Mouse (Mus musculus) kidney, adult 11 months (tissue): ENCODE results near the gene Ptcd3.
"Not testable (repeated sequence)": the region's sequence is repeated elsewhere in the genome, so short reads cannot be mapped to it uniquely, and the experiment has no call there.

Source experiments
- DNase-seq: peaks from one replicate; pipeline ENCODE4 v3.0.0; 2022

The Ptcd3 gene

GRCm38 (mm10) chr6:71908481-71909381, at the start of gene Ptcd3, which contains the start of gene Polr1a:
Gene Ptcd3, minus strand, starts transcription at chr6:71908750.
Gene Polr1a, plus strand, starts transcription at chr6:71909053.
- peak; percentile 90 for DNase-seq

- no peak for DNase-seq
These were observed 42.6 kb upstream of the Ptcd3 start for GRCm38 (mm10) chr6:71951192-71951591.

- peak; percentile 82 for DNase-seq
These were observed 42.0 kb upstream of the Ptcd3 start for GRCm38 (mm10) chr6:71950592-71950991.

- peak; percentile 43 for DNase-seq
These were observed 41.2 kb upstream of the Ptcd3 start for GRCm38 (mm10) chr6:71949721-71950120.

- no peak for DNase-seq
These were observed 37.6 kb upstream of the Ptcd3 start for GRCm38 (mm10) chr6:71946121-71946520.

- DNase-seq, result no peak
These were observed 36.6 kb upstream of the Ptcd3 start for GRCm38 (mm10) chr6:71945101-71945500.

- DNase-seq, result no peak
These were observed 32.4 kb upstream of the Ptcd3 start for GRCm38 (mm10) chr6:71940912-71941311.

GRCm38 (mm10) chr6:71935737-71936136, 27.2 kb upstream of the Ptcd3 start:
- no peak for DNase-seq

GRCm38 (mm10) chr6:71934081-71934556, 25.6 kb upstream of the Ptcd3 start:
- peak; percentile 24 for DNase-seq

- no peak for DNase-seq
These were observed 23.8 kb upstream of the Ptcd3 start for GRCm38 (mm10) chr6:71932347-71932746.

GRCm38 (mm10) chr6:71930830-71931437, 22.4 kb upstream of the Ptcd3 start:
- no peak for DNase-seq

- DNase-seq, result no peak
These were observed 21.5 kb upstream of the Ptcd3 start for GRCm38 (mm10) chr6:71930053-71930452.

- no peak for DNase-seq
These were observed 19.4 kb upstream of the Ptcd3 start for GRCm38 (mm10) chr6:71927911-71928310.

- not testable (repeated sequence) for DNase-seq
These were observed 16.7 kb upstream of the Ptcd3 start for GRCm38 (mm10) chr6:71925233-71925632.

GRCm38 (mm10) chr6:71920752-71921151, 12.2 kb upstream of the Ptcd3 start:
- DNase-seq, result no peak

- no peak for DNase-seq
These were observed 3.3 kb upstream of the Ptcd3 start for GRCm38 (mm10) chr6:71911686-71912450.

- no peak for DNase-seq
These were observed 1.3 kb upstream of the Ptcd3 start for GRCm38 (mm10) chr6:71909840-71910239.

- DNase-seq, result no peak
These were observed 834 bp upstream of the Ptcd3 start for GRCm38 (mm10) chr6:71909384-71909783.

- DNase-seq, result no peak
These were observed 781 bp downstream of the Ptcd3 start for GRCm38 (mm10) chr6:71907702-71908235.

- DNase-seq, result no peak
These were observed 15.3 kb downstream of the Ptcd3 start for GRCm38 (mm10) chr6:71893263-71893662.

- no peak for DNase-seq
These were observed 30.4 kb downstream of the Ptcd3 start for GRCm38 (mm10) chr6:71877965-71878760.

- DNase-seq, result no peak
These were observed 37.2 kb downstream of the Ptcd3 start for GRCm38 (mm10) chr6:71871396-71871795.
